ENCODE assay signal across 7 mouse cellular contexts in the genomic region with DNA sequence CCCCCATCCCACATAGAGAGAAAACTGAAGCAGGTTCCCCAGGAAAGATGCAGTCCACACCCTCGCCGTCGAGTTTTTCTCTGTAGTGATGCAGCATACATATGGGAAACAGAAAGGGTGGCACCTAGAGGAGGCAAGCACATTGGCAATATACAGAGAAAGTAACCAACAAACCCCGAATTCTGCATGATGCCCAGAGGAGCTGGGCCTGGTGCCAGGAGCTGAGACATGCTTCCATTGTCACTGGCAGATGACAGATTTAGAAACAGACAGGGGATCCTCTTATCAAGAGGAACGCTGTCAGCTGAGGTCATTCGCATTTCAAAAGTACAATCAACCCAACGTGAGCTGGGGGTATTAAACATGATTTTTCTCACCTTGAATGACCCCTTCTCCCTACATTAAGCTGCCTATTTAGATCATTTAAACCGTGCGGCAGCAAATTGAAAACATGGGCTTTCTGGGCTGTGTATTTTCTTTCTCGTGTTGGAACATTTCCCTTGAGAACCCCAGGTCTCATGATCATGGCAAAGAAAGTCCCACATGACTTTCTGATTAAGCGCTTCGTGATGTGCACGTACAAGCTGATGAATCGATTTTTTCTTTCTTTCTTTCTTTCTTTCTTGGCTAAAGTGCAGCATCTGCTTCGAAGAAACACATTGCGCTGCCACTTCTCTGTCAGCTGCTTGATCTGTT.
DNase-seq lines count a peak whose midpoint lies in the region.

No protein-coding gene starts in this region.

- peak; percentile 74 to 89 for DNase-seq in adrenal gland, adult (ENCODE audit: inconsistent age in 2 of 2, low spot score in 1 of 2)
- peak; percentile 10 to 42 for DNase-seq in adrenal gland, postnatal 4 days (ENCODE audit: low spot score in 2 of 2)
- DNase-seq in frontal cortex, postnatal 36 days (ENCODE audit: low spot score in 2 of 2): peak; percentile 56 to 59
- peak; percentile 73 to 85 for DNase-seq in layer of hippocampus, postnatal 14 days (ENCODE audit: low spot score in 2 of 2)
- DNase-seq in retina, postnatal 7 days (ENCODE audit: low read depth, low spot score): peak; percentile 30
- DNase-seq in gastrocnemius, adult 8-10 months (ENCODE audit: low spot score in 2 of 2): no peak
- no peak for DNase-seq in kidney, adult 8-10 months

Comparison
In these comparisons a context has a peak if more than half of its experiments do, and no peak if none do; other contexts are left out.
1. DNase-seq: peak in adrenal gland, adult (2 of 2), adrenal gland, postnatal 4 days (2 of 2), frontal cortex, postnatal 36 days (2 of 2), layer of hippocampus, postnatal 14 days (2 of 2) and retina, postnatal 7 days (single experiment); none in gastrocnemius, adult 8-10 months (0 of 2) and kidney, adult 8-10 months (0 of 2).